In the genomic region with DNA sequence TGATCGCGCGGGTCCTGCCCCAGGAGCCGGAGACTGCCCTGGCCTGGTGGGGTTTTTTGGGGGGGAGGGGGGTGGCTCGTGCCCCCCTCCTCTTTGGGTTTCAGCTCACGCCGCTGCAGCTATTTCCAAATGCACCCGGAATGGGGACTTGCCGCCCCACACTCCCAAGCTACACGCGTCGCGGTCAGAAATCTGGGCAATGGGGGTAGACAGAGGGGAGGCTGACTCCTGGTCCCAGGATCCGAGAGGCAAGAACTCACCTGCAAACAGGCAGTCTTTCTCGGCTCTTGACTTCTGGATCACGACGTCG, we compare ENCODE assay signal across 8 mouse cellular contexts. TPM values are rescaled to one million over a fixed set of nuclear protein-coding genes. Genes with fewer than 3 reads are reported as not detected.
DNase-seq lines count a peak whose midpoint lies in the region; ATAC-seq and TF ChIP-seq lines count a peak whose summit lies in the region.

No protein-coding gene starts in this region.

- TF ChIP-seq CTCF in E14TG2a.4 (conservative IDR thresholded peaks at IDR 0.05; ENCODE audit: low read length): no peak

- under 1% methylated on average over 18 of the region's 18 CpGs for WGBS in kidney, embryonic 14.5 days
- 0% methylated on average over 18 of the region's 18 CpGs for WGBS in embryonic facial prominence, embryonic 13.5 days

- no peak for TF ChIP-seq POLR2A in myocyte (IDR thresholded peaks at IDR 0.05; ENCODE audit: insufficient read length, low read depth)

- H3K4me1 ChIP-seq in kidney, embryonic 14.5 days (ENCODE audit: control insufficient read depth, insufficient read depth, low read length): peaks cover 6% of the 10 kb centered on the region
- peaks cover 11% of the 10 kb centered on the region for H3K4me1 ChIP-seq in E14TG2a.4 (replicated peaks; ENCODE audit: low read depth, low read length)
- H3K4me1 ChIP-seq in embryonic facial prominence, embryonic 13.5 days: peaks cover 32% of the 10 kb centered on the region

- peak overlapping the region; percentile 74 for H3K4me3 ChIP-seq in kidney, embryonic 14.5 days (ENCODE audit: low read length)
- H3K4me3 ChIP-seq in E14TG2a.4 (replicated peaks; ENCODE audit: low read length): peak overlapping the region; percentile 84
- H3K4me3 ChIP-seq in embryonic facial prominence, embryonic 13.5 days: peak overlapping the region; percentile 87
- H3K4me3 ChIP-seq in myocyte: peak overlapping the region; percentile 82

- peak overlapping the region; percentile 84 for H3K4me2 ChIP-seq in kidney, embryonic 14.5 days (replicated peaks; ENCODE audit: low read depth, low read length)
- peak overlapping the region; percentile 77 for H3K4me2 ChIP-seq in embryonic facial prominence, embryonic 13.5 days
- H3K4me2 ChIP-seq in myocyte (ENCODE audit: low read depth): peak overlapping the region; percentile 66

- H3K27ac ChIP-seq in kidney, embryonic 14.5 days (ENCODE audit: low read depth, low read length): peak overlapping the region; percentile 88
- H3K27ac ChIP-seq in embryonic facial prominence, embryonic 13.5 days: peak overlapping the region; percentile 94

- no peaks in the 10 kb centered on the region for H3K36me3 ChIP-seq in kidney, embryonic 14.5 days (ENCODE audit: control insufficient read depth, insufficient read depth, low read length)
- H3K36me3 ChIP-seq in E14TG2a.4 (ENCODE audit: insufficient read depth, low read length): no peaks in the 10 kb centered on the region
- no peaks in the 10 kb centered on the region for H3K36me3 ChIP-seq in embryonic facial prominence, embryonic 13.5 days
- no peaks in the 10 kb centered on the region for H3K36me3 ChIP-seq in myocyte (ENCODE audit: control insufficient read depth, insufficient read depth)

- H3K9me3 ChIP-seq in kidney, embryonic 14.5 days (ENCODE audit: control insufficient read depth, low read length): no peaks in the 10 kb centered on the region
- no peaks in the 10 kb centered on the region for H3K9me3 ChIP-seq in E14TG2a.4 (ENCODE audit: low read length)
- no peaks in the 10 kb centered on the region for H3K9me3 ChIP-seq in embryonic facial prominence, embryonic 13.5 days

- no peaks in the 10 kb centered on the region for H3K27me3 ChIP-seq in kidney, embryonic 14.5 days (ENCODE audit: control insufficient read depth, insufficient read depth, low read length)
- peaks cover 62% of the 10 kb centered on the region for H3K27me3 ChIP-seq in E14TG2a.4 (ENCODE audit: insufficient read depth, low read length)
- no peaks in the 10 kb centered on the region for H3K27me3 ChIP-seq in embryonic facial prominence, embryonic 13.5 days
- no peaks in the 10 kb centered on the region for H3K27me3 ChIP-seq in myocyte (ENCODE audit: control insufficient read depth, insufficient read depth, insufficient read length)

- peak overlapping the region; percentile 35 for H3ac ChIP-seq in myocyte (ENCODE audit: control insufficient read depth, insufficient read length)

- peaks cover 36% of the 10 kb centered on the region for H3K79me2 ChIP-seq in myocyte (ENCODE audit: control insufficient read depth, insufficient read depth)

- ATAC-seq in kidney, embryonic 14.5 days (ENCODE audit: low FRiP score, low TSS enrichment): peak; percentile 60
- peak; percentile 10; the same call in 1 of the 2 replicates for ATAC-seq in embryonic facial prominence, embryonic 13.5 days (ENCODE audit: insufficient number of reproducible peaks, insufficient read depth, low FRiP score, low TSS enrichment, low read depth)

- no peak for DNase-seq in kidney, postnatal 36 days
- DNase-seq in induced T-regulatory cell, adult 2 months (ENCODE audit: low read depth): peak; percentile 60
- no peak for DNase-seq in adipocyte (ENCODE audit: low spot score)
- no peak for DNase-seq in gastrocnemius, adult 18-20 months (ENCODE audit: low spot score)

- peak overlapping the region; percentile 85 for H3K9ac ChIP-seq in kidney, embryonic 14.5 days (ENCODE audit: low read depth, low read length)
- H3K9ac ChIP-seq in embryonic facial prominence, embryonic 13.5 days: peak overlapping the region; percentile 94

TF ChIP-seq in myocyte, 11 proteins besides CTCF, POLR2A, EP300 and RAD21:
- TF ChIP-seq USF1 (IDR thresholded peaks at IDR 0.05; ENCODE audit: low read depth): no peak

RNA-seq across cellular contexts. Expression of a gene that starts 0.5 kb away (rescaled TPM):
- 15.2 and 19.7 TPM in 2 replicates for polyA plus RNA-seq in kidney, embryonic 14.5 days (2014; fragmentation: Nextera tagmentation; extraction: Ambion mirVana)
- polyA plus RNA-seq in embryonic facial prominence, embryonic 13.5 days (2015; fragmentation: Nextera tagmentation; extraction: Ambion mirVana): 19.9 and 21.2 TPM in 2 replicates
- polyA plus RNA-seq in myocyte (2012; fragmentation: generic; extraction: Trizol): 6.1 TPM
- 10 to 100 TPM; 12.9 to 13.2 TPM for total RNA-seq in gastrocnemius, adult 18-20 months (2021)
